Mouse (Mus musculus): ENCODE measurements around the gene Olfr457. TPM values are rescaled to one million over a fixed set of nuclear protein-coding genes. Genes with fewer than 3 reads are reported as not detected.

Gene Olfr457
- not detected for total RNA-seq (2023)

DNA sequence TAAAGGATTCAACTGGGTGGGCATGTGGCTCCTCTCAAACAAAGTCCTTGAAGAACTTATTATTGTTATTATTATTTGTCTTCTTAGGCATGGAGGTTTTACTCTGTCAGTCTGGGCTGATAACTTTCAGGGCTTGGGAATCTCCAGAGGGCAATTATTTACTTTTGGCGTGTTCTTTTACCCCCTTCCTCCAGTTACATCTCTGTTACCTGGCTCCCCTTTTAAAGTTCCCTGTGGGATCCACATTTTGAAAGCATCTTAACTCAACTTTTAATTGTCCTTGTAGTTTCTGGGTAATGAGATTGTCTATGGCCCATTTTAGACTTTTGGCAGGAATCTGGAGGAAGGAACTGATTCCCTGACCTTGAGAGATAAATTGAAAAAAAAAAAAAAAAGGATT, at the start of gene Olfr457:
Gene Olfr457, minus strand, starts transcription at position 101 of the 400 bp plus-strand sequence.

GRCm38 (mm10) chr6:42487114-42487513, 11.0 kb upstream of the Olfr457 start, which contains the start of gene Olfr456:
TSS of gene Olfr456 (minus strand) at chr6:42487214.

DNA sequence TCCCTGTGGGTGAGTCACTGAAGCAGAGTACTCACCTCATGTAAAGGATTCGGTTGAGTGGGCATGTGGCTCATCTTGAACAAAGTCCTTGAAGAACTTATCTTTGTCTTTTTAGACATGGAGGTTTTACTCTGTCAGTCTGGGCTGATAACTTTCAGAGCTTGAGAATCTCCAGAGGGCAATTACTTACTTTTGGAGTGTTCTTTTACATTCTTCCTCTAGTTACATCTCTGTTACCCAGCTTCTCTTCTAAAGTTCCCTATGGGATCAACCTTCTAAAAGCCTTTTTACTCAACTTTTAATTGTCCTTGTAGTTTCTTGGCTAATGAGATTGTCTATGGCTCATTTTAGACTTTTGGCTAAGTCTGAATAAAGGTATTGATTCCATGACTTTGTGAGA, 11.0 kb downstream of the Olfr457 start, which contains the start of gene Olfr458:
Gene Olfr458, minus strand, starts transcription at position 101 of the 400 bp plus-strand sequence.

DNA sequence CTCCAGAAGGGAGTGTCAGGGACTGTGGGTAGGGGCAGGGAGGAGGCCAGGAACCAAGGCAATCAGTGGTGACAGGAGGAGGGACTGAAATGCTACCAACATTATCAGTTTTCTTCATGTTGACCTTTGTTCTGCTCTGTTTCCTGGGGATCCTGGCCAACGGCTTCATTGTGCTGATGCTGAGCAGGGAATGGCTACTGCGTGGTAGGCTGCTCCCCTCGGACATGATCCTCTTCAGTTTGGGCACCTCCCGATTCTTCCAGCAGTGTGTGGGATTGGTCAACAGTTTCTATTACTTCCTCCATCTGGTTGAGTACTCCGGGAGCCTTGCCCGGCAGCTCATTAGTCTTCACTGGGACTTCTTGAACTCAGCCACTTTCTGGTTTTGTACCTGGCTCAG, 41.7 kb downstream of the Olfr457 start, which contains the start of gene Tas2r126:
Gene Tas2r126, plus strand, starts transcription at position 90 of the 400 bp plus-strand sequence.

Other genes with a start within 250 kb of the Olfr457 start
- gene Gstk1, start 230.4 kb downstream of the Olfr457 start, total RNA-seq (2023): 1 to 10 TPM; 3.3 to 5.1 TPM
- gene Tmem139, start 214.4 kb downstream of the Olfr457 start, total RNA-seq (2023): not detected
- 10 to 100 TPM; 59.8 to 66.3 TPM for gene Casp2, start 211.3 kb downstream of the Olfr457 start, total RNA-seq (2023)
- under 1 TPM; 0.15 TPM for gene Clcn1, start 189.7 kb downstream of the Olfr457 start, total RNA-seq (2023)
- not detected for gene Fam131b, start 151.7 kb downstream of the Olfr457 start, total RNA-seq (2023)
- gene Zyx, start 126.7 kb downstream of the Olfr457 start, total RNA-seq (2023): 100 to 1,000 TPM; 661 to 678 TPM
- under 1 TPM in 1 of 2 experiments, not detected in 1; 0.29 TPM for gene Epha1, start 103.1 kb downstream of the Olfr457 start, total RNA-seq (2023)
- 1 to 10 TPM; 2.9 to 3.2 TPM for gene Tas2r143, start 76.1 kb downstream of the Olfr457 start, total RNA-seq (2023)
- gene Tas2r135, start 70.9 kb downstream of the Olfr457 start, total RNA-seq (2023): 1 to 10 TPM; 3.4 to 3.5 TPM
- gene Tas2r126, start 41.8 kb downstream of the Olfr457 start, total RNA-seq (2023): 1 to 10 TPM; 1.0 to 1.7 TPM
- not detected for gene Olfr458, start 11.1 kb downstream of the Olfr457 start, total RNA-seq (2023)
- not detected for gene Olfr456, start 10.9 kb upstream of the Olfr457 start, total RNA-seq (2023)
- gene Olfr455, start 71.3 kb upstream of the Olfr457 start, total RNA-seq (2023): not detected
- gene Tcaf3, start 121.4 kb upstream of the Olfr457 start, total RNA-seq (2023): not detected
- under 1 TPM in 1 of 2 experiments, not detected in 1; 0.42 TPM for gene Tcaf2, start 168.9 kb upstream of the Olfr457 start, total RNA-seq (2023)
- gene Tcaf1, start 233.8 kb upstream of the Olfr457 start, total RNA-seq (2023): under 1 TPM in 1 of 2 experiments, not detected in 1; 0.15 TPM

Data from neutrophil, adult 83 days (primary cell).